Mouse (Mus musculus): Measurements from ENCODE around the gene Mbtd1.

Gene Mbtd1

DNA sequence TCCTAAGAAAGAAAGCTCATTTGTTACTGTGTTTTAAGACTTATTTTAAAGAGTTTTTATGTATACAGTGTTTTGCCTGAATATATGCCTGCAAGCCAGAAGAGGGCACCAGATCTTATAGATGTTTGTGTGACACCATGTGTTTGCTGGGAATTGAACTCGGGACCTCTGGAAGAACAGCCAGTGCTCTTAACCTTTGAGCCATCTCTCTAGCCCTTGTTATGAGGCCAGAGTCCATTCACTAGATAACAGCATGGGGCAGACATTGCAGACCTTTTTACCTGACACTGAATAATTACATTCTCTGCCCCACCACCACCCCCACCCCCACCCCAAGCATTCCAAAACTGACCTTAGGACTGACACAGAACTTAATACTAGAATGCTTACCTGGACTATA lies 64.4 kb downstream of the Mbtd1 start:
- DNase-seq = no peak

- peak; percentile 29 to 49 for DNase-seq
These were observed 66.7 kb downstream of the Mbtd1 start for GRCm38 (mm10) chr11:93952376-93952775.

DNA sequence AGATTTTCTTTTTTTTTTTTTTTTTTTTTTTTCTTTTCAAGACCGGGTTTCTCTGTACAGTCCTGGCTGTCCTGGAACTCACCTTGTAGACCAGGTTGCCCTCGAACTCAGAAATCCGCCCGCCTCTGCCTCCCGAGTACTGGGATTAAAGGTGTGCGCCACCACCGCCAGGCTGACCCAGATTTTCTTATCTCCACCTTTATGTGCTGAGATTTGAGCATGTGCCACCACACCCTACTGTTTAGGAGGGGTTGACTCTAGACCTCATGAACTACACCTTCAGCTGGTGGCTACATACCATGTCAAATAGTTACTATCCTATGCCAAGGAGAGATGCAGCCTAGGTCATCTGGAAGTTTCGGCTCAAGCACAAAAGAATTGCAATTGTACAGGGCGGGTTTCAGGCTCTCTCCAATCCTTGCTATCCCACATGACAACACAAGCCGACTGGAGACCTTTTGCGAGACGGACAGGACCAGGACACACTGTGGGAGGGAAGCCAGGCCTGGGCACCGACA lies 69.1 kb downstream of the Mbtd1 start:
- DNase-seq = no peak

DNA sequence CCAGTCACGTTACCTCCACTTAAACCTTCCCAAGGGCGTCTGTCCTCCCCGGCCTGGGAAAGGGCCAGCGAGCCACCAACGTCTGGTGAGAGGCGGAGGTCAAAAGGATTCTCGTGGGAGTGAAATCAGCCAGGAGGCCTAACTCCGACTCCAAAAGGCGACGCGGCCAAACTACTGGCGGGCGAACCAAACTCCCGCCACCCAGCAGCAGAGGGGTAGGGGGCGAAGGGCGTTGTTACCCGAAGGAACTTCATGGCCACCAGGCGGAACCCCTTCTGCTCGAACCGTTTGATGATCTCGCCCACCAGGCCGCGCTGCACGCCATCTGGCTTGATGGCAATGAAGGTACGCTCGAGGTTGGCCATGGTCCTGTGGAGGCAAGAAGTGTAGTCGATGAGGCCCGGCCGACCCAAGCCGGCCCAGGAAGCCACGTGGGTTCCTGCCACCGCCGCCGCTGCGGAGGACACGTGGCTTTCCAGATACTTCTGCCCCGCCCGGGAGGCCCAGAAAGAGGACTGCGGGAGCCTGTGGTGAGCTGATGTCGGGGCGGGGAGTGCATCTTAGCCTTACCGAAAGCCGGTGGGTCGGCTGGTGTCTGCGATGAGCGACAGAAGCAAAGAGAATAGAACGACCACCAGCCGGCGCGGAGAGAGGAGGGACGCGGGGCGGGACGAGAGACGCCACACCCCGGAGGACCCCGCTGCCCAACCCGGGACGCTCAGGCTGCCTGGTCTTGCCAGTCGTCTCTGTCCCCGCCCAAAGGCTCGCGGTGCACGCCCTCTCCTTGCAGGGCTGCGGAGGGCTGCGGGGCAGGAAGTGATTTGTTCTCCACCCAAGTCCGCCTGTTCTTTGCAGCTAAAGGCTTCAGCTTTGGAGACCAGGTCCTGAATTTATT lies 69.9 kb downstream of the Mbtd1 start:
- peak; percentile 95 to 97 for DNase-seq

- DNase-seq = no peak
These were observed 70.5 kb downstream of the Mbtd1 start, which contains the start of gene Nme2 for GRCm38 (mm10) chr11:93956159-93956558. Nme2 (minus strand) TSS chr11:93956259.

DNA sequence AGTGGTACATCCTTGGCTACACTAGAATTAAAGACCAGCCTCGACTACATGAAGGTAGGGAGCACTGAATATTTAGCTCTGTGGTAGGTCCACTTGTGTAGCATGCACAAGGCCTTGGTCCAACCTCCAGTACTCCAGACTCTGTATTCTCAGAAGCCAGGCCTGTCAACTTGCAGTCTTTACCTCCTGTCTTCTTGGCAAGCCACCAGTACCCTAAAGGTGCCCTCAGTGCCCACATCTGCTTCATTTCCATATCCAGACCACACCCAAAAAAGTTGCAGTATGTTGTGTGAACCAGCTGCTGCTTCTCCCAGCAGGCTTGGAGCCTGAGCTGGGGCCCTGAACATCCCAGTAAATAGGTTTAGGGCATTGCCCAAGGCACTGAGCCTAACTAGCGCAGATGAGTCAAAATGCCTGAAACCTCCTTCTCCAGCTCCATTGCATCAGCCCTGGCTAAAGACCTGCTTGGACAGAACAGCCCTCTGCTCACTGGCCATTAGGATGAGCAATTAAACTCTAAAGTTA lies 71.4 kb downstream of the Mbtd1 start:
- DNase-seq = no peak

DNA sequence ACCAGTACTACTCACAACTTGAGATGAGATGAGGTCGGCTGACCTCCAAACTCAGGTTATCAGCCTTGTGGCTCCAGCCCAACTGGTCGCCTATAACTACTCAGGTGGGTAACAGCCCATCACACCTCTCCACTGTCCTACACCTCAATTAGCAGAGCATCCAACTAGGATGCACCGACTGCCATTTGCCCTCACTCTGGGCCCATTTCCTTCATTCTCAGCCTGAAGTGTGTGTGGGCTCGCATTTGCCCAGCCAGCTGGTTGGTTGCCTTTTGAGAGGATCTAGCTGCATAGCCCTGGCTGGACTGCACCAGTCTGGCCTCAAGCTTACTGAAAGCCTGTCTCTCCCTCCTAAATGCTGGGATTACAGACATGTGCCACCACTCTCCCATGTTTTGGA lies 72.1 kb downstream of the Mbtd1 start:
- DNase-seq = no peak

DNA sequence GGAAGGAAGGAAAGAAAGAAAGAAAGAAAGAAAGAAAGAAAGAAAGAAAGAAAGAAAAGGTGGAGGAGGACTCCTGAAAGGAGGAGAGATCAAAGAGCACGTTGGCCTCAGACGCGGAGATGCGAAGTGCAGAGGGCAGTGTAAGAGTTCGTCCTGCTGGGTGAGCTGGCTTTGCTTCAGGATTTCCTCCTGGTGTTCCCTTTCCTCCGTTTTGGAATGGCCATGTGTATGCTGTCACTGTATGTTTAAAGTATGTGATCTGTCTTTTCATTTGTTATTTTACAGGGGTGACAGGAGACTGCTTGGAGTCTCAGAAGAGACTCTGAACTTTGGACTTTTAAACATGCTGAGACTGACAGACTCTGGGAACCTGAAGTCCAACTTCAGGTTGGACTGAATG lies 75.8 kb downstream of the Mbtd1 start:
- no peak for DNase-seq

- DNase-seq = no peak
These were observed 77.4 kb downstream of the Mbtd1 start for GRCm38 (mm10) chr11:93963013-93963412.

DNA sequence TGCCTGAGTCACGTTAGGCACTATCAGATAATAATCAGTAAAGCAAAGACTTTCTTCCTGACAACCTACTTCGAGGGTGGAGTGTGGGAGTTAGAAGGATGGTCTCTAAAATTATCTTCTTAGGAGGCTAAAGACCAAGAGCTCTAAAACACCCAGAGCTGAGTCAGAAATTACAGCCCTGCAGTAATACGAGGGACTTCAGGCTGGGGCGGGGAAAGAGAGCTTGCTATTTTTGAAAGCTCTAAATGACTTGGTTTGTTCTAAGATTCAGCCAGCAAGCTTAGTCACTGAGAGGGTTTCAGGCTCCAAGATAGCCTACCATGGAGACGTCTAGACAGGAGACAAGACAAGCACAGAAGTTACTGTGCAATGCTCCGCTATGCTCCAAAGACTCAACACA lies 79.7 kb downstream of the Mbtd1 start:
- no peak for DNase-seq

DNA sequence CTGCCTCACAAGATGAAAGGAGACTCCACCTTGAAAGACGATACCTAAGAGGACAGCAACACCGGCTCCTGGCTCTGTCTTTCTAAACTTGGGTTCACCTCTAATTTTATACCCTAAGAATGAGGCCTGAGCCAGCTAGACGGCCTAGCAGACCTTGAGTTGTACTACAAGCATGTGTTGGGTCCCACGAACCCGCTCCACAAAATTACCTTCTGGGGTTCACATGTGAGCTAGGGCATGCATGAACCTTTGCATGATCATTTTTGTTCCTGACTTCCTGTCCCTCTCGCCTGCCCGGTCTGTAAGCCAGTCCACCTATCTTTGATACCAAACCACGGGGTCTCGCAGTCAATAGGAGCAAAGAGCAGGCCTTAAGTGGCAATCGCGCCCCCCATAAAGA lies 81.7 kb downstream of the Mbtd1 start:
- no peak for DNase-seq

DNA sequence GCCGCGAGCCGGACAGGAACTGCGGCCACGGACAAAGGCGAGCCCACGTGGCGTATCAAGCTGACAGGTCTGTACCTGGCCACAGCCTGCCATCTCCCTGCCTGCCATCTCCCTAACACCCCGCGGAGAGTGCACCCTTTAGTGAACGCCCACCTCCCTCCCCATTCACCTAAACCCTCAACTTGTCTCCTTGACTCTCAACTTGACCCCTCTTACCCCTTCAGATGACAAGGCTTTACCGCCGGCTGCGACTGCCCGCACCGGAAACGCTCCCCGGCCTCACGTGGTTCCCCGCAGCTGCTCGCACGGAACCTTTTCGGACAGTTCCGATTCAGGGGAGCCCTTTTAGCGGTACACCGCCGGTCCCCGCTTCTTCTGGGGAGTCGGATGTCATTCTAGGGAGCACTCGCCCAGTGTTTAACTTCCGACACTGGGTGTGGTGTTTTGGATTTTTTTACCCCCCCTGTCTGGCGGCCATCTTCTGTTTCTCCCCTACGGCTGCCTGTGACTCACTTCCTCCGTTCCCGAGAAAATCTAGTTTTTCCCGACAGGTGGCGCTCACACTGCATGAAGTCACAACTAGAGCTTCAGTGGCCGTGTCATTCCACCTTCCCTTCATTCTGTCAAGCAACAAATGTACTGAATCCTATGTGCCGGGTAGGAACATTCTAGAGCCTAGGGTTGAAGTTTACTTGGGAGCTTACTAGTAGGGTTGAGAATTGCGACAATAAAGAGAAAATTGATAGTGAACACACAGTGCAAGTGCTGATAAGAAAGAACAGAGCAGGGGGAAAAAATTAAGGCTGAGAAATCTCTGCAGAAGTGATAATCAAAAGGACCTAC lies 82.6 kb downstream of the Mbtd1 start, which contains the start of the genes Gm20390 and Nme1:
Gm20390 (minus strand) TSS at position 289 of the 843 bp plus-strand sequence.
Nme1 (minus strand) TSS at position 517 of the 843 bp plus-strand sequence.
- peak; percentile 97 for DNase-seq

DNA sequence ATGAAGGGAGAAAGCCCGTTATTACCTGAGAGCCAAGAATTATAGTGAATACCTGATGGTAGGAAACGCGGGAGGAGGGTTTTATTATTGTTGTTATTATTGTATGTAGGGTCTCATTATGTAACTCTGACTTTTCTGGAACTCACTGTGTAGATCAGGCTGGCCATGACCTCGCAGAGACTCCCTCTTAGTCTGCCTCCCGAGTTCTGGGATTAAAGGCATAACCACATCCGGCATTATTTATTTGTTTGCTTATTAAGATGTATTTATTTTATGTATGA lies 83.1 kb downstream of the Mbtd1 start:
- DNase-seq = no peak

- no peak for DNase-seq
These were observed 83.5 kb downstream of the Mbtd1 start for GRCm38 (mm10) chr11:93969171-93969570.

GRCm38 (mm10) chr11:93969799-93970198 lies 84.1 kb downstream of the Mbtd1 start:
- no peak for DNase-seq

- no peak for DNase-seq
These were observed 87.3 kb downstream of the Mbtd1 start for GRCm38 (mm10) chr11:93972951-93973350.

- no peak for DNase-seq
These were observed 93.9 kb downstream of the Mbtd1 start for GRCm38 (mm10) chr11:93979502-93980049.

DNA sequence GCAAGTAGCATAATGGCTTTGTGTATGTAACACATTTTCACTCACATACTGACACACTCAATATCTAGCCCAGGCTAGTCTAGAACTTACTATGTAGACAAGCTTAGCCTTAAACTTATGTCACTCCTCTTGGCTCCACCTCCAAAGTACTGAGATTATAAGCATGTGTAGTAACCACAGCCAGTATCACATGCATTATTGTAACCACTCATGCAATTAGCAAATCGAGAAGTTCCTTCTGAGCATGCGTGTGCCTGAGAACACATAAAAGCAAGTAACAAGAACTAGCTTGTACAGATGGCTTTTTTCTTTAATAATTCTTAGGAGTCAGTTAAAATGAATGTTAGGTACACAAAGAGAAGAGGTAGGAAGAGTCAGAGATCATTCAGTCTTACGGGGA lies 99.0 kb downstream of the Mbtd1 start:
- DNase-seq = no peak

DNA sequence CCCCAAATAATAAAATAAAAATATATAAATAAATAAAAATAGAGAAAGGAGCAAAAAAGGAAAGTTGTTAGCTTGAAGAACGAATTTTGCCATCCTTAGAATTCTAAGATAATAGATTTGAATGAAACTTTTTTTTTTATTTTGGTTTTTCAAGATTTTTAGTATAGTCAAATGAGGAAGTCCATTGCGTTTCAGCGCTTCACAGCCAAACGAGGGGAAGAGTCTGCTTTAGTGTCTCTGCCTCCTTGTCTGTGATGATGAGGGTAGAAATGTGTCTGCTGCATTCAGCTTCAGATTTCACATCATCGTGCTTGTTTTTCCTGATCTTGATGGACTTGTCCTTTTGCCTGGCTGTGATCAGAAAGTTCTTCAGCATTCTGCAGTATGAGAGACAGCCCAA lies 99.6 kb downstream of the Mbtd1 start:
- no peak for DNase-seq

DNA sequence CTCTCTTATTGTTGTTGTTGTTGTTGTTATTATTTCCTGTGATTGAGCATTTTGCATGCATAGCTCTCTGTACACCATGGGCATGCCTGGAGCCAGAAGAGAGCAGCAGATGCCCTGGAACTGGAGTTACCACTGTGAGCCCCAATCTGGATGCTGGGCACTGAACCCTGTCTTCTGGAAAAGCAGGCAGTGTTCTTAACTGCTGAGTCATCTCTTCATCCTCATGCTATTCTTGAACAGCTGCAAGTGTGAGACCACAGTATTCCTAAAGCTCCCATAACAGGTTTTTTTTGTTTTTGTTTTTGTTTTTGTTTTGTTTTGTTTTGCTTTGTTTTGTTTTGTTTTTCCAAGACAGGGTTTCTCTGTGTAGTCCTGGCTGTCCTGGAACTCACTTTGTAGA lies 100.6 kb downstream of the Mbtd1 start:
- DNase-seq = no peak

DNA sequence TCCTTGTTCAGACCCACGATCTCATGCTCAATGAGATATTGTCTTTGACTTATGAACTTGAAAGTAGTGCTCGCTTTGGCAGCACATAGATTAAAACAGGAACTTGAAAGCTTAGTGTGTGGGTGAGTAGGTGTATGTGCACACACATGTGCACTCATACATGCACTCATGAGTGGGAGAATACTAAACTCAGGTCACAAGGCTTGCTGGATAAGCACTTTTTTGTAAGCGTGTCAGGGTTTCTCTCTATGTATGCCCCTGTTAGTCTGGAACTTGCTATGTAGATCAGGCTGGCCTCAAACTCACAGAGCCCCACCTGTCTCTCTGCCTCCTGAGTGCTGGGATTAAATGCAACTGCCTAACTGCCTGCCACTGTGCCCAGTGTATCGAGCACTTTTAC lies 101.4 kb downstream of the Mbtd1 start:
- DNase-seq = no peak

- DNase-seq = no peak
These were observed 102.1 kb downstream of the Mbtd1 start for GRCm38 (mm10) chr11:93987625-93988327.

All from kidney, postnatal 4 days (tissue).